Mouse (Mus musculus) frontal cortex, adult 2 months (tissue): ENCODE results near the gene Rab3c. TPM values are rescaled to one million over a fixed set of nuclear protein-coding genes. Genes with fewer than 3 reads are reported as not detected.
A peak's percentile ranks its signal among the peaks of the same experiment; 100 is the strongest.

ENCODE experiments used
- DNase-seq, 2 experiments: peaks; one replicate each; pipeline ENCODE4 v3.0.0; 2022; ENCODE audit warnings: low spot score in 1 of 2; ENCODE audit errors: extremely low spot score in 1 of 2
- polyA plus RNA-seq: library from polyadenylated mRNA; depleted of rRNA; stranded (reverse); fragments of >200 nt; gene quantifications from 2 replicates; pipeline ENCODE4 v1.2.3, GENCODE M21; 2012; rRNA removed

Gene Rab3c
- 63.7 and 69.3 TPM in 2 replicates for polyA plus RNA-seq

DNA sequence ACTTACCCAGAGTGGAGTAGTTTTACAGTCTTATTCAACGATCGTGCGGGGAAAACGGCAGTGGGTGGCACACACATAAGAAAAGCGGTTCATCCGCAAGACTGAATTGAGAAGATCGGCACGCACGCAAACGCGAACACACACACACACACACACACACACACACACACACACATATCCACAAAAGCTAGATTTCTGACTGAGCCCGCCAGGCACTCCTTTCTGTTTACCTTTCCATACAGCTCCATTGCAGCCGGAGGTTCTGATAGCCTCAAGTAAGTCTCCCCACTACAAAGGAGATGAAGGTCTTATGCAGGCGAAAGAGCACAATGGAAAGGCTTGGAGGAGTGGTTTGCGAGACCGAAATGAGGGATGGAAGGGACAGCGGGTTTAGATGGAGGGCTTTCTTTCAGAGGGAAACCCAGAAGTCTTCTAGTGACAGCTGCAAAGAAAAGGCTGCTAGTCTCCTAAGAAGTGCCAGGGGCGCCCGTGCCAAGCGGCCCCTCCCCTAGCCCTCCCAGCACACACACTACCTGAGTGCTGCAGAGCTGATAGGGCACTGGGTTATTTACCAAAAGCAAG lies at the start of gene Rab3c:
Gene Rab3c, minus strand, starts transcription at position 434 of the 582 bp plus-strand sequence.
- DNase-seq = no peak

DNA sequence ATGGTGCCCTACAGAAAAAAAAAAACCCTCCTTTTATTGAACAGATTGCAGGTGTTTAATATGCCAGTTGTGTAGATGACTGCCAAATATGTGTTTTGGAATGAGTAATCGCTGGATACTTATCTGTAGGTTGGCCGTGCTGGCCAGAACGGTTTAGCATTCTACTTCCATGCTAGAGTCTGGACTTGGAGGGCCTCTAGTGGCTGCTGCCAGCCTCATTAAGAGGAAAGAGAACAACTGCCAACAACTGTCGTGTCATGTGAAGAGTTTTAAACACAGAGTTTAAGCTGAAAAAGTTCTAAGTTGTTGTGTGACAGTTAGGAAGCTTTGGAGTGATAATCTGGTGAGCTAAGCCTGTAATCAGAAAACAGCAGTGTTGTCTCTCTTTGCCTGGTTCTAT lies 38.0 kb upstream of the Rab3c start:
- DNase-seq = peak; percentile 3 to 59

DNA sequence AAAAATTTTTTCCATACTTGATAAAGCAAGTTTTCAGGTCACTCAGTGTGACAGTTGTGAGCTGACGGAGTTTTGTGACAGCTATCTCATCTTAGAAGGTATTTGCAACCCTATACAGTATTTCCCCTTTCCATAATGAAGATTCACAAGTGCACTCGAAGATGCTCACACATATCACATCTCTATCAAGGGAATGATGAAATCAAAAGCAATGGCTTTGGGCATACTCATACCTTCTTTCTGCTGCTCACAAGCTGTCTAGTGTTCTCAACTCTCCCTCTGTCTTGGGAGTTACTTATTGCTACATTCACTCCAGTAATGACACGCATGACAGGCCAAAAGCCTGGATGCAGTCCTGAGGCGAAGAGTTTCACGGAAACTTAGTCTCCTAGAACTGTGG lies 26.4 kb upstream of the Rab3c start:
- DNase-seq = no peak

DNA sequence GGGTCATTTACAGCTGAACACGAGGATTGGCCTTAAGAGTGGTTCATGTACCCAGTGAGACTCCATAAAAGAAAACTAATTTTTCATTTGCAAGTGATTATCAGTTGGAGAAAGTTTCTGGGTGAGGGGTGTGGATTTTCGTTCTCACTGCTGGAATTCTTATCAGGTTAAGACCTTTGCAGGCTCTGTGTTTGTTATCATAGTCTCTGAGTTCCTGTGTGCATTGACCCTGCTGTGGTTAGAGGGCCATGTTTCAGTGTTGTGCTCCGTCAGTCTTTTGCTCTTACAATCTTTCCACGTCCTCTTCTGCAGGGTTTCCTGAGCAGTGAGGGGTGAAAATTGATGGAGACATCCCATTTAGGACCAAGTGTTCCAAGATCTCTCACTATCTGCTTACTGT lies 16.3 kb upstream of the Rab3c start:
- no peak for DNase-seq

DNA sequence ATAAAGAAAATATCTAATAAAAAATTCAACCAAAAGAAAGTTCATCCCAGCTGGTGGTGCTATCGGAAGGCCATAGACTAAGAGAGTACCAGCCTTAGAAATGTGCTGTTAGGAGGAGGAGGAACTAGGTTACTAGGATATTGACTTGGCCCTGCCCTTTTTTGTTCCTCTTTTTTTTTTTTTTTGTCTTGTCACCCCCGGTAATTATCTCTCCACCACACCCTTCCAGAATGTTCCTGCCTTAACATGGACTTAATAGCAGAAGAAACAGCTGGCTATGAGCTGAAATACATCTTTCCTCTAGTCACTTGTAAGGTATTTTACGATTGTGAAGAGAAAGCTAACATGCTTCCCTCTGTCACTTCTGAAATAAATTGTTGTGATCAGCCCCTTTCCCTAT lies 7.7 kb upstream of the Rab3c start:
- no peak for DNase-seq

DNA sequence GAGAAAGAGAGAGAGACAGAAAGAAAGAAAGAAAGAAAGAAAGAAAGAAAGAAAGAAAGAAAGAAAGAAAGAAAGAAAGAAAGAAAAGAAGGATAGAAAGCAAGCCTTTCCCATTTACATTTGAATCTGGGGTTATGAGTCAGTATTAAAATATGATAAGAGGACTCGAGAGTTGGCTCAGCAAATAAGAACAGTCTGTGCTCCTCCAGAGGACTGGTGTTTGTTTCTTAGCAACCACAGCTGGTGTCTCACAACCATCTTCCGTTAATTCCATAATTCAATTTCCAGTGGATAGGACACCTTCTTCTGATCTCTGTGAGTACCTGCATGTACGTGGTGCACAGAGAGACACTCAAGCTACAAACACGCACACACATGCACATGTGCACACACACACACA lies 3.0 kb upstream of the Rab3c start:
- DNase-seq = no peak

DNA sequence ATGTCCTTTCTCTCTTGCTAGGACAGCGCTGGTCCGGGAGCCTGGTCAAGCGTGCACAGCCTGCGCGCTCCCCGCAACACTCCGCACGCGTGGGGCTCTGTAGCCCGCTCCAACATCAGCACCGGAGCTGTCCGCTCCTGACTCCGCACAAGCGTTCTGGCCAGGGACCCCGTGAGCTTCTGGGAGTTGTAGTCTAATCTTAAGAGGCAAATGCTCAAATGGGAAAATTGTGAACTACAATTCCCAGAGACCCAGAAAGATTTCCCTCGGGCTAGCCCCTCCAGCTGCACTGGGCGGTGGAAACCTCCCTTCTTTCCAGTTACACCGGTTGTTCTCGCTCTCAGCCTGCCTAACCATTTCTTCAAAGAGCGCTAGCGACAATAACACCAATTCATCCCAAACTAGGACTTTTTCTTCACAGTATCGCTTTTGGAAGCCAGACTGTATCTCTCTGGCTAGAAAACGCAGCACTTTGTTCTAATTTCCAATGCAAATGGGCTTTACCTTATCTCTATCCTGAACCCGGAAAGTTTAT lies 701 bp downstream of the Rab3c start:
- DNase-seq = peak; percentile 87 to 91

DNA sequence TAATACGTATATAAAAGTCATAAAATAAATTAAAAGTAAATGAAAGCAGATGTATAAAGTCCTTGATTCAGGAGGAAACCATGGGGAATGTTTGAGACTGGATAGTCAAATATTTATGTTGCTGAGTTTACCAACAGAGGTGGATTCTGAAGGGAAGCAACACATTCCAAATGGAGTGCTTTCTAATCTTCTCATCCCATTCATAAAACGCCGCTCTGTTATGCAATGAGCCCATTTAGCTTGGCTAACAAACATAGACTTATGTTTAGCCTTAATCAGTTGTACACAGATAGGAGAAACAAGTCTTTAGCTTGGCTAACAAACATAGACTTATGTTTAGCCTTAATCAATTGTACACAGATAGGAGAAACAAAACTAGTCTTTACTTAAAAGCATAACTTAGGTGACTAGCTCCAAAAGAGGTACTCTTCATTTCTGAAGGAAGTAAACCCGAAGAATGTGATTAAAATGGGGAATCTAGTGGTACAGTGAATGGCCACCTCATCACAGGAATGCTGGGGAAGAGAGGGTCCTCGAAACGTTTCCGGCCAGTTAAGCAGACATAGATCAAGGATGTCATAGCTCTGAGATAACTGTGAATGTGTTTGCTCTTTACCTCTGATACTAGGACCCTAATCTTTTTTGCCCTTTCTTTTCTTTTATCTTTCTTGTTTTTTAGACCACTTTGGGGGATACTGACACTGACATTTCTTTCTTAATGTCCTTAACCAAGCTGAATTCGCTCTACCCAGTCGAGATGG lies 1.6 kb downstream of the Rab3c start:
- DNase-seq = no peak

DNA sequence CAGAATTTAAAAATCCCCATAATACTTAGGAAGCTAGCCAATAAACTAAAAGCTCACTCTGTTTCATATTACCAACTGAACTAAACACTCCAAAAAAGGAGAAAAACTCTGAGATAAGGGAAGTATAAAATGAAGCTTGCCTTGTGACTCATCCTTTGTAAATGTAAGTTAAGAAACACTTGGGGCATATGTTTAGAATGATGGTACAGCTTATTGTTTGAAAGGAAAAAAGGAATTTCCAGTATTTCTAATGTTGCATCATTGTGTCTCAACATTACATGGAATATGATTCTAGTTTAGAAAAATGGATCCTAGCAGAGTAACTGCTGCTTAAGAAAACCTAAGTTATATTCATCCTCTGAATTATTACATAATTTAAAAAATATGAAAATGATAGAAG lies 3.1 kb downstream of the Rab3c start:
- DNase-seq = no peak

DNA sequence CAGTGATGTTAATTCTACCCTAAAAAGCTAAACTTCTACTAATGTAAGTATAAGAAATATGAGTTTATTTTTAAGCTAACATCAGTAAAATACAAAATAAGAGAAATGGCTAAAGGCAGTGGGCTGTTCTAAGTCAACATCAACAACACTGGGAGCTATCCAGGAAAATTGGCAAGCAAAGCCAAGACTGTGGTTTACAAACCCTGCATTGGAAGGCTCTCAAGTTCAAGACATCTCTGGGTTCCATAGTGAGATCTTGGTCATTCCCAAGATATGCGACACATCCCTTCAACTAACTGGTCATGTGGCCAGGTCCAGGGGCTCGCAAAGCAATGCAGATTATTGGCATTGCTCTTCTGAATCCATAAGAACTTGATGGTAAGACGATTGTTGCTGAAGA lies 5.3 kb downstream of the Rab3c start:
- DNase-seq = no peak

DNA sequence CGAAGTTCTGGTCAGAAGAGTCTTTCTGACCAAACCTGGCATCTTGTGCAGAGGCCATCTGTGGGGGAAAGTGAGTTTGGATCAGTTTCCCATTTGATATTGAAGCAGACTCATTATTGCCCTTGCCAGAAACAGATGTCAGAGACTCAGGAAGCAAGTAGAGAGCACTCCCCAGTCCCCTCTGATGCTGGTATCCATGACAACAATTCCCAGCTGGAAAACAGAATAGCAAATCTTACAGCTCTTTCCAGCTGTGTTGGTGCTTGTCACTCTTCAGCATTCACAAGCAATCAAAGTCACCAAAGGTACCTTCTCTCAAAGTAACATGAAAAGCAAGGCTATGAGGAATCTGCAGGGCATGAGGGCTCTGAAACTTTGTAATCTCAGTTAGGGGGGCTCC lies 20.1 kb downstream of the Rab3c start:
- no peak for DNase-seq

DNA sequence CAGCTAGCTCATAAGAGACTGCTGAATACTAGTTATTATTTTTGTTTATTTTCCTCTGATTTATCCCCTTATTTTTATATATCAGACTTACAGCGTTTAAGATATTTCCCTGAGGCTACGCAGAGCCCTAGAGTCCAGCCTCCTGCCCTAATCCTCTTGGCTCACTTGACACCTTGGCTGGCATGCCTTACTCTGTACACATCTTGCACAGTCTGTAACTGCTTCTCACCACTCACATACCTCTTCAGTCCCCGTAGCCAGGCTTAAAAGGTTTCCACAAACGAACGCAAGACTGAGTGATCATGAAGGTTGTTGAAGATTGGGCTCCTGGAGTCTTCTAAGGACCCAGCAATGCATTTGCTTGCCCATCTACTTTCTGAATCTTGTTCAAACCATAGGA lies 29.3 kb downstream of the Rab3c start:
- DNase-seq = no peak

DNA sequence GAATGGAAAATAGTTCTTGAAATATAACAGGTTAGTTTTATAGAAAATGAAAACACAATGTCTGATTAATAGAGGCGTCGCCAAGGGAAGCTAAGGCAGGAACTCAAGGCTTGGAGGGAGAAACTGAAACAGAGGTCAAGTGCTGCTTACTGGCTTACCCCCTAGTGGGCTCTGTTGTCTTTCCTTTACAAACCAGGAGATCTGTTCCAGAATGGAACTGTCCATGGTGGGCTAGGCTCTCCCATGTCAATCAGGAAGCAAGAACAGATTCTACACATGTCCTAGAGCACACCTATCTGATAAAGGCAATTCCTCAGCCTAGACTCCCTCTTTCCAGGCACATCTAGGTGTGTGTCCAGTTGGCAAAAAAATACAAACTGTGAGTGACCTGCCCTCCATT lies 32.3 kb downstream of the Rab3c start:
- DNase-seq = no peak

DNA sequence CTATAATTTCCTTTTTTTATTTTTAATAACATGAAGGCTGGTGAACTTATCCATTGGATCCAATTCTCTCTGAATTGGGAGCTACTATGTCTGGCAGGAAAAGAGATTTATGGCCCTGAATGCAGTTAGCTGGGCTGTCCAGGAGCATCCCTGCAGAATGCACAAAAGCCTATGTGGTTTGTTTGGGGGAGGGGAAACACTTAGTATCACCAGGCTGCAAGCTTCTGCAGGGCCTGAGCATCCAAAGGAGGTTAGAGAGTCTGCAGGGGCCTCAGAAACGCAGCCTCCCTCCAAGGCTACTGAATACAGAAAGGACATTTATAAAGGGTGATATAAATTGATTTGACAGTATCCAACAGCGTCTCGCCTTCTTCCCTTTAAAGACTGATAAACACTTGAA lies 41.8 kb downstream of the Rab3c start:
- DNase-seq = no peak

DNA sequence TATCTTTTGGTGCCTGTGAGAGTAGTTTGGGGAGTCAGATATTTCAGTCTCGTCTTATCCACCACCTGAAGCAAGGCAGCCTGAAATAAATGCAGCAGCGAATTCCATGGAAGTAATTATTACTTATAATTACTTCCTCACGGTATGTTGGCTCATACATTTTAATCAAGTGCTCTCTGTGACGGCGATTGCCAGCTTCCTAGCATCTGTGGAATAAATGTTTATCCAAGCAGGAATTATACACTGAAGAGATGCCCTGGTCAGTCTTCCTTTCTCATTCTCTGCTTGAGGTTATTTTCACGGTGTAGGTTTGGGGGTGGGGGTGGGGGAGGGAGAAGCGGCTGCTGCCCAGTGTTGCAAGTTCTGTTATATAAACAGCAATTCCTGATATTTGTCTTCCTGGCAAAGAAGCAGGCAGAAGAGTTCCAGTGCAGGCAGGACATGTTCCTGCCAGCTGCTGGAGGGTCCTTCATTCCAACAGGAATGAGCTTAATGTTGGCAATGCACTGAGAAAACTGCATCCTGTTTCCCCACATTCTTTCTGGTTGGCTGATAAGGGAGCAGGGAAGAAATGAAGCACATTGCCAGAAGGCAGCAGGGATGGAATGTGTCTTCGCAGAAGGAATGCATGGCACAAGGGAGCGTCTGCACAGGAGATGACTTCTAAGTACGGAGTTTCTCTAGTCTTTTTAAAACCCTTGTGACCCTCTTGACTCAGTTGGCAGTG lies 43.4 kb downstream of the Rab3c start:
- DNase-seq = no peak

DNA sequence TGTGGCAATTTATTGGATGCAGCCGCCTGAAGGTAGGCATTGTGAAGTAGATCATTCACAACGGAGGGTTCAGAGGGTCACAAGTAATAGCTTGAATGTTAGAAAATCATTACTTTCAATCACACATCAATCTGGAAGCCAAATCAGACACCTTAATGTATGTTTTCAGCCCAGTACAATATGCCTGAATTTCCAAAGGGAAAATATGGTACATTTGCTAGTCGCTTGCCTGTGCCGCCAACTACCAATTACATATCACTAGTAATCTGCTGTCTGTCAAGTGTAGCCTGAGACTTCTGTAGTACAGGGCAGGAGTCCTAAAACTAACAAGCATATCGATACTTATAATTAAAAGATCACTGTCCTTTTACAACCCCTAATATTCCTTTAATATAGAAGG lies 47.4 kb downstream of the Rab3c start:
- DNase-seq = no peak

DNA sequence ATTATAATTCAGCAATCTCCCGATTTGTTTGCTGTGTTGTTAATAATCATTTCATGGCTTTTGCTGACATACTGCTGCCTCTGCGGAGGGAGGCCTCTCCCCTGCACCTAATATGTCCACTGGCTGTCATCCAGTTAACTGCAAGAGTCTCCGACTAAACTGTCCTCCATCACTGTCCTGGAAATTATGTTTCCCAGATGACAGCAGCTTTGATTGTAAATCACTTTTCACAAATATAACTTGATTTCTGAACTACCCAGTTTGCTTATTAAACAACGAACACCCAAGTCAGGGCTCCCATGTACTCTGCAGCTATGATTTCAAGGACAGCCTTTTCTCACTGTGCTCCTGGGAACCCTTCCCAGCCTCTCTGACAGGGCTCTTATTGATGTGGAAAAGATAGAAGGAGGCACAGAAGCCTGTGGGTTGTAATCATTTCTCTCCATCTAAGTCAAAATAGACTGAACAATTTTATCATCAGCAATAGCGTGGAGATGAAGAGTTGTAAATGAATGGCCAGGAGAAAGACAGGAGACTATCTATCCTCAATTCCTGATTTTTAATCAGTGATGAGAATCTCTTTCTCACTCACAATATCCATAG lies 49.6 kb downstream of the Rab3c start:
- DNase-seq = no peak

DNA sequence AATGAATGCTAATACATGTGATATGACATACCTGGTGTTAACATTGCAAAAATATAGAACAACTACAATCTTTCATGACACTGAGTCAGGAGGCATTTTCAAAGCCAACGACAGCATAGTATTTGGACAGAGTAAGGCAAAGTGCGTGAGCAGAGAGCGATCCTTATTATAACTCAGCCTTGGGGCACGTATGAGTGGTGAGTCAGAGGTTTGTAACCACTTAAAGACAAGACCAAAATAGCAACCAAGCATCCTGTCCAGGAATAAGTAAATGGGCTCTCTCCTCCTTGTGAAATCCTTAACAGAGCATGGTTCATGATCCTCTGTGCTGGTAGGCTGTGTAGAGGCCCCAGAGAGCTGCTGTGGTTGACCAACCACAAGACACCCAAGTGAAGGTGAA lies 50.8 kb downstream of the Rab3c start:
- no peak for DNase-seq

DNA sequence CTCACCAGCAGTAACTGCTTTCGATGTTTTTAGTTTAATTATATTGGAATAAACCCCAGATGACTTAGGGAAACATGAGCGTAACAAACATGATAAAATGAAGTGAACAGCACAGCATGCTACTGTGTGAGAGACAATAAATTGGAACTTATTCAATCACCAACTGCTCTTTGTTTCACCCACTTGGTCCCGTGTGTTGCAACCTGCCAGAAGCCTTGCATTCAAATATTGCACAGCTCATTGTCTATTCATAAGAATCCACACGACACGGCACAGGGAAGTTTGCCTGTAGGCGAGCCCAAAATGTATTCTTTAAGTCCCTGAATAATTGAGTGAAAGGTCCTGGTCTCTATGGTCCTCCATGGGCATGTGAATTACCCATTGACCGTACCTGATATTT lies 61.6 kb downstream of the Rab3c start:
- no peak for DNase-seq

DNA sequence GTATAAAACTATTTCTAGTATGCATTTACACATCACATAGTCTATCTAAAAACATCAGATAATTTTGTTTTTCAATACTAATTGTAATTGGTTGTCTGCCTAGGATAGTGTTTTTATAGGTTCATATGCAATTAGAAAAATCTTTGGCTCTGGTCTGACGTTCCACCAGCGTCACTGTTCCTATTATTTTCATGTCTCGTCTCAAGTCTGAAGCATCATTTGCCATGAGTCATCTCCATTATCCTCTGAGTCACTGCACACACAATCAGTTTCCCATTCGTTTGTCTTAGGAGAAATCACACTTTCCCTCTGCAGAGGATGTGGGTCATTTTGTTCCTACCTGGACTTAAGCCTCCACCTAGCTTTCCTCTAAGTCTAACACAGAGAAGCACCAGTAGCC lies 62.3 kb downstream of the Rab3c start:
- DNase-seq = peak in 1 of 2 experiments; percentile 56

DNA sequence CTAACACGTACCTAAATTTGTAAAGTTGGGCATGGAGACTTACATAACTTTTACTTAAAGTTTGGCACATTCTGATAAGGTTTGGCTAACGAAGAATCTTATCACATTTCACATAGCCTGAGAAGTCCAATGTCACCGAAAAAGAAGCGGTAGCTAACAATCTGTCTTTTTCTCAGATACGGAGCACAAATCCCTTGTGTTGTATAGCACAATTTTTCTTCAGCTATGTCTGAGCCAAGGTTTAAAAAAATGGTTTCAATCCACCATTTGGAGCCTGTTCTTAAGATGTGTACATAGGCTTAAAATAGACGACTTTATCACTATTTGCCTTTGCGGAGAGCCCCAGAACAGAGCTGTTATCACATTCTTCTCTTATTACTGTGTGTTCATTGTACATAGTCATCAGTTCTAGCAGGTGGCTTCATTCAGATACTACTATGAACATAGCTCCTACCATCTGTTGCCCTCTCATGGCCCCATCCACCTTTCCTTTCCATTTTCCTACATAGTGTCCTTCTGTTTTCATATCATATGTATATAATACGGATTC lies 69.2 kb downstream of the Rab3c start:
- DNase-seq = peak; percentile 28 to 36
